Mouse (Mus musculus) urinary bladder, adult 2 months (tissue): Measurements from ENCODE around the gene Cpm. TPM values are rescaled to one million over a fixed set of nuclear protein-coding genes. Genes with fewer than 3 reads are reported as not detected.
"Not testable (repeated sequence)": the region's sequence is repeated elsewhere in the genome, so short reads cannot be mapped to it uniquely, and the experiment has no call there.

ENCODE experiments used
- DNase-seq: peaks from one replicate; pipeline ENCODE4 v3.0.0; 2022; ENCODE audit warnings: low spot score
- polyA plus RNA-seq: library from polyadenylated mRNA; depleted of rRNA; stranded (reverse); fragments of >200 nt; gene quantifications from 2 replicates; pipeline ENCODE4 v1.2.3, GENCODE M21; 2012

The Cpm gene
- polyA plus RNA-seq, 1 experiment, result 4.1 TPM

- DNase-seq, result no peak
Measured at GRCm38 (mm10) chr10:117593041-117593570, 36.2 kb upstream of the Cpm start.

- no peak for DNase-seq
Measured at GRCm38 (mm10) chr10:117593857-117594256, 35.4 kb upstream of the Cpm start.

- no peak for DNase-seq
Measured at GRCm38 (mm10) chr10:117594291-117594850, 34.9 kb upstream of the Cpm start.

GRCm38 (mm10) chr10:117594913-117595312 is 34.4 kb upstream of the Cpm start:
- DNase-seq, result no peak

- DNase-seq, result no peak
Measured at GRCm38 (mm10) chr10:117595442-117596164, 33.7 kb upstream of the Cpm start.

- DNase-seq, result no peak
Measured at GRCm38 (mm10) chr10:117596165-117596735, 33.0 kb upstream of the Cpm start.

GRCm38 (mm10) chr10:117596771-117597324 is 32.5 kb upstream of the Cpm start:
- DNase-seq, result no peak

GRCm38 (mm10) chr10:117597371-117598265 is 31.7 kb upstream of the Cpm start:
- DNase-seq, result not testable (repeated sequence)

GRCm38 (mm10) chr10:117598266-117598950 is 30.9 kb upstream of the Cpm start:
- DNase-seq, result no peak

GRCm38 (mm10) chr10:117598951-117599572 is 30.2 kb upstream of the Cpm start:
- not testable (repeated sequence) for DNase-seq

GRCm38 (mm10) chr10:117601146-117602035 is 27.9 kb upstream of the Cpm start:
- no peak for DNase-seq

GRCm38 (mm10) chr10:117602325-117603129 is 26.8 kb upstream of the Cpm start:
- DNase-seq, result no peak

- DNase-seq, result no peak
Measured at GRCm38 (mm10) chr10:117603130-117603833, 26.0 kb upstream of the Cpm start.

GRCm38 (mm10) chr10:117603834-117604623 is 25.3 kb upstream of the Cpm start:
- DNase-seq, result no peak

- no peak for DNase-seq
Measured at GRCm38 (mm10) chr10:117604624-117605282, 24.5 kb upstream of the Cpm start.
